Mouse (Mus musculus) heart, embryonic 16.5 days (tissue): ENCODE data around the gene Adgrd1. TPM values are rescaled to one million over a fixed set of nuclear protein-coding genes. Genes with fewer than 3 reads are reported as not detected.

Source experiments
- ATAC-seq: fragments of 200-750 bp; cut with Nextera tagmentation; replicated peaks from 2 replicates; pipeline ENCODE4 v1.8.0; 2017; ENCODE audit warnings: moderate number of reproducible peaks; ENCODE audit not compliant: insufficient read depth, low FRiP score; ENCODE audit errors: extremely low read depth
- H3K27ac ChIP-seq: fragments of 300-500 bp; sonication (generic); 2 replicates; pipeline ENCODE4 v1.5.1; 2014; ENCODE audit warnings: mild to moderate bottlenecking, low read length, control low read depth, moderate library complexity
- H3K27me3 ChIP-seq: fragments of 300-500 bp; sonication (generic); 2 replicates; pipeline ENCODE4 v1.6.1; 2014; ENCODE audit warnings: low read length, mixed read lengths; ENCODE audit not compliant: control insufficient read depth, insufficient read depth
- H3K36me3 ChIP-seq: fragments of 300-500 bp; sonication (generic); 2 replicates; pipeline ENCODE4 v1.6.1; 2014; ENCODE audit not compliant: control insufficient read depth, insufficient read depth
- H3K4me1 ChIP-seq: fragments of 300-500 bp; sonication (generic); 2 replicates; pipeline ENCODE4 v1.6.1; 2014; ENCODE audit warnings: low read length, mixed read lengths; ENCODE audit not compliant: control insufficient read depth, insufficient read depth
- H3K4me2 ChIP-seq: fragments of 300-500 bp; sonication (generic); 2 replicates; pipeline ENCODE4 v1.6.1; 2014; ENCODE audit warnings: low read depth, mild to moderate bottlenecking, control low read depth, low read length
- H3K4me3 ChIP-seq: fragments of 300-500 bp; sonication (generic); 2 replicates; pipeline ENCODE4 v1.5.1; 2014; ENCODE audit warnings: mild to moderate bottlenecking, control low read depth, low read length
- H3K9ac ChIP-seq: fragments of 300-500 bp; sonication (generic); 2 replicates; pipeline ENCODE4 v1.6.1; 2014; ENCODE audit warnings: low read length, control low read depth
- H3K9me3 ChIP-seq: fragments of 300-500 bp; sonication (generic); replicated peaks from 2 replicates; pipeline ENCODE4 v1.6.1; 2016; ENCODE audit warnings: low read length; ENCODE audit not compliant: control insufficient read depth
- WGBS: fragments of 180-500 bp; shearing (Covaris S2); extraction: QIAGEN DNeasy Blood & Tissue Kit; methylation state at CpG from one replicate; pipeline ENCODE4 v1.1.7; 2014; 5-methylcytosine and 5-hydroxymethylcytosine counted together
- polyA plus RNA-seq: library from polyadenylated mRNA; unstranded; fragments of >200 nt; fragmentation: Nextera tagmentation; extraction: Ambion mirVana; gene quantifications from 2 replicates; pipeline ENCODE4 v1.2.1, GENCODE M21; 2015

Adgrd1 gene
- polyA plus RNA-seq, 1 experiment from 2014 or later: 3.1 TPM

DNA sequence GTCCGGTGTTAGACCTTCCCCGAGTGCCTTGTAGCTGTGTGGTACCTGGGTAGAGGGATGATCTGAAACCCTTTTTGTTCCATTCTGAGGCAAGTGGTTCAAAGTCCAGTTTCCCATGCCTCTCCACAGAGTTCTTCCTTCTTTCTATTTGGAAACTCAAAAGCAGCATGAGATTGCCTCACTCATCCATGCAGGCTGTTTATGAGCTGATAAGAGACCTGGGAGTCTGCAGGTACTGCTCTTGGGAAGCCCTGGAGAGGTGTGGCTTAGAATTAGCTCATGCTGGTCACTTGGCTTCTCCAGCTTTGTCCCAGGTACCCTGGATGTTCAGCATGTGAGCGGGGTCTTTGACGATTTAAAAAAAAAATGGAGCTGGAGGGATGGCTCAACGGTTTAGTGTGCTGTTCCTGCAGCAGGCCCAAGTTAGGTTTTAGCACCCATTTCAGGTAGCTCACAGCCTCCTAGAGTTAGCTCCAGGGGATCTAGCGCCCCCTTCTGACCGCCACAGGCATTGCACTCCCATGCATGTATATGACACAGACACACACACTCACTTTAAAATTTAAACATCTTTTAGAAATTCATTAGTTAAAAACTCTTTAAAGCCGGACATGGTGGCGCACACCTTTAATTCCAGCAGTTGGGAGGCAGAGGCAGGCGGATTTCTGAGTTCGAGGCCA lies 65.0 kb downstream of the Adgrd1 start:
- no peaks in the 10 kb centered on the region for H3K36me3 ChIP-seq
- H3K27me3 ChIP-seq: no peaks in the 10 kb centered on the region
- ATAC-seq: no peak
- no peaks in the 10 kb centered on the region for H3K9me3 ChIP-seq
- WGBS: 75% methylated on average over 11 of the region's 11 CpGs
- H3K27ac ChIP-seq: no peak overlapping the region
- H3K4me3 ChIP-seq: no peak overlapping the region
- no peak overlapping the region for H3K9ac ChIP-seq
- H3K4me2 ChIP-seq: no peak overlapping the region
- peaks cover 7% of the 10 kb centered on the region for H3K4me1 ChIP-seq

GRCm38 (mm10) chr5:129163416-129163815 lies 66.9 kb downstream of the Adgrd1 start:
- Histone ChIP-seq H3K9ac (no peak overlapping the region), H3K4me1 (peaks cover 7% of the 10 kb centered on the region), H3K36me3 (no peaks in the 10 kb centered on the region), H3K4me2 (no peak overlapping the region), H3K27me3 (no peaks in the 10 kb centered on the region), H3K9me3 (no peaks in the 10 kb centered on the region), H3K4me3 (no peak overlapping the region), H3K27ac (no peak overlapping the region)
- no peak for ATAC-seq
- WGBS: 83% methylated on average over 8 of the region's 8 CpGs

DNA sequence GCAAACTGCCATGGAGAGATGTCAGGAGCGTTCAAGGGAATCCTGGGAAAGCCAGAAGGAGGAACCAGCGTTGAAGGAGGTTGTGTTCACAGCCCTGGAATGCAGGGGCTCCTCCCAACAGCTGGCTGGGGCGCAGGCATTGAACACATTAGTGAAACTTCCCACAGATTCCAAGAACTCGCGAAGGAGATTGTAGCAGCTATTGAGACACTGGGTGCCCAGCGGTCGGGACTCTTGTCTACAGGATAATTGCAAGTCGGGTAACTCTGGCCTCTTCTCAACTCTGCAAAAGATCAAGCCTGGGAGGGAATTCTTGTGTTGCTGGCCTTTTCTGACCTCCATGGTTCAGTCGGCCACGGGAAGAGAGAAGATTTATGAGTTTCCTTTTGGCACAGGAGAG lies 67.5 kb downstream of the Adgrd1 start:
- WGBS: 60% methylated on average over 10 of the region's 10 CpGs
- Histone ChIP-seq H3K4me2 (no peak overlapping the region), H3K36me3 (no peaks in the 10 kb centered on the region), H3K9ac (no peak overlapping the region), H3K27me3 (no peaks in the 10 kb centered on the region), H3K4me3 (no peak overlapping the region), H3K9me3 (no peaks in the 10 kb centered on the region), H3K4me1 (peaks cover 7% of the 10 kb centered on the region), H3K27ac (no peak overlapping the region)
- no peak for ATAC-seq

DNA sequence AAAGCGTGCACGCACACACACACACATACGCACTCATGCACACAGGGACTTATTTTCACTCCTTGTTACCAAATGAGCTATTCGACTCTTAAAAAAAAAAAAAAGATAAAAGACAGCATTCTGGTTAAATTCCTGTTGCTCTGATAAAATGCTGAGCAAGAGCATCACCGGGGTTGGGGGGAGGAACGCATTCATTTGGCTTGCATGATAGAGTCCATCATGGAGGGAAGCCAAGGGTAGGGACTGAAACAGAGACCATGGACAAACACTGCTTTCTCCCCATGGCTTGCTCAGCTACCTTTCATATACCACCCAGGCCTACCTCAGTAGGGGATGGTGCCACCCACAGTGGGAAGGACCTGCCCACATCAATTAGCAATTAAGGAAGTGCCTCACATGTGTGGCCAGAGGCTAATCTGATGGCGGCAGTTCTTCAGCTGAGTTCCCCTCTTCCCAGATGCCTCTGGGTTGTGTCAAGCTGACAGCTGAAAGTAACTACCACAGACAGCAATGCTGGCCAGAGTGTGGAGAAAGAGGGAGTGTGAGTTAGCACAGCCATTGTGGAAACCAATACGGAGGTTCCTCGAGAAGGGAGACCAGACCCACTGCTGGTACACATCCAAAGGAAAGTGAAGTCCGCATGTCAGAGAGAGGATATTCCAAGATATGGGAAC lies 68.5 kb downstream of the Adgrd1 start:
- Histone ChIP-seq H3K27ac (peak overlapping the region; percentile 32), H3K9ac (no peak overlapping the region), H3K4me3 (no peak overlapping the region), H3K36me3 (no peaks in the 10 kb centered on the region), H3K4me2 (no peak overlapping the region), H3K27me3 (no peaks in the 10 kb centered on the region), H3K9me3 (no peaks in the 10 kb centered on the region), H3K4me1 (peaks cover 7% of the 10 kb centered on the region)
- 58% methylated on average over 10 of the region's 10 CpGs for WGBS
- ATAC-seq: peak; percentile 61; the same call in 1 of the 2 replicates

GRCm38 (mm10) chr5:129165595-129165994 lies 69.0 kb downstream of the Adgrd1 start:
- H3K4me2 ChIP-seq: no peak overlapping the region
- H3K9me3 ChIP-seq: no peaks in the 10 kb centered on the region
- H3K4me1 ChIP-seq: peaks cover 7% of the 10 kb centered on the region
- no peak for ATAC-seq
- H3K27me3 ChIP-seq: no peaks in the 10 kb centered on the region
- WGBS: 54% methylated on average over 7 of the region's 7 CpGs
- H3K4me3 ChIP-seq: no peak overlapping the region
- H3K9ac ChIP-seq: no peak overlapping the region
- H3K27ac ChIP-seq: peak overlapping the region; percentile 32
- no peaks in the 10 kb centered on the region for H3K36me3 ChIP-seq

- H3K4me3 ChIP-seq: no peak overlapping the region
- no peak for ATAC-seq
- H3K36me3 ChIP-seq: no peaks in the 10 kb centered on the region
- H3K27me3 ChIP-seq: no peaks in the 10 kb centered on the region
- H3K9ac ChIP-seq: no peak overlapping the region
- H3K9me3 ChIP-seq: no peaks in the 10 kb centered on the region
- WGBS: 47% methylated on average over 5 of the region's 5 CpGs
- H3K4me2 ChIP-seq: no peak overlapping the region
- no peak overlapping the region for H3K27ac ChIP-seq
- peaks cover 7% of the 10 kb centered on the region for H3K4me1 ChIP-seq
These were observed 72.5 kb downstream of the Adgrd1 start for GRCm38 (mm10) chr5:129169090-129169489.

- Histone ChIP-seq H3K4me1 (peaks cover 7% of the 10 kb centered on the region), H3K27me3 (no peaks in the 10 kb centered on the region), H3K9me3 (no peaks in the 10 kb centered on the region), H3K36me3 (no peaks in the 10 kb centered on the region), H3K4me2 (no peak overlapping the region), H3K4me3 (no peak overlapping the region), H3K27ac (no peak overlapping the region), H3K9ac (no peak overlapping the region)
- no peak for ATAC-seq
- 34% methylated on average over 4 of the region's 4 CpGs for whole genome bisulfite sequencing
These were observed 73.0 kb downstream of the Adgrd1 start for GRCm38 (mm10) chr5:129169567-129169966.

DNA sequence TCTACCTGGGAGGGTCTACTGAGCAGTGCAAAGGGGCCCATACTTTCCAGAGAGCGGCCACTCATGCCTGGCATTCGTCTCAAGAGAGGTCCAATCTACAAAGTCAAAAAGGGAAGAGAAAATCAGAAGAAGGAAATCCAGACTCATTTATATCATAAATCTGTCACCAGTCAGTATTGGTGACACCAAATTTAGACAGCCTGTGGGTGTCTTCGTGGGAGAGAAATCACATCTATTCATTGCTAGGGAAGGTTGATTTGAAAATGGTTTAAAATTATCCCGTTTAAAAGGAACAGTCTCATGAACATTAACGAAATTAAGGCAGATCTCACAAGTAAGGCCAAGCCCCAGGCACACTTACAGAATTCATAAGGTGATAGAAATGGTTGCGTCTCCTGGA lies 76.0 kb downstream of the Adgrd1 start:
- Histone ChIP-seq H3K4me2 (no peak overlapping the region), H3K9ac (no peak overlapping the region), H3K4me1 (no peaks in the 10 kb centered on the region), H3K4me3 (no peak overlapping the region), H3K36me3 (no peaks in the 10 kb centered on the region), H3K27me3 (peaks cover 2% of the 10 kb centered on the region; the same call in 1 of the 2 replicates), H3K9me3 (no peaks in the 10 kb centered on the region), H3K27ac (no peak overlapping the region)
- no peak for ATAC-seq
- 77% methylated on average over 6 of the region's 6 CpGs for WGBS

DNA sequence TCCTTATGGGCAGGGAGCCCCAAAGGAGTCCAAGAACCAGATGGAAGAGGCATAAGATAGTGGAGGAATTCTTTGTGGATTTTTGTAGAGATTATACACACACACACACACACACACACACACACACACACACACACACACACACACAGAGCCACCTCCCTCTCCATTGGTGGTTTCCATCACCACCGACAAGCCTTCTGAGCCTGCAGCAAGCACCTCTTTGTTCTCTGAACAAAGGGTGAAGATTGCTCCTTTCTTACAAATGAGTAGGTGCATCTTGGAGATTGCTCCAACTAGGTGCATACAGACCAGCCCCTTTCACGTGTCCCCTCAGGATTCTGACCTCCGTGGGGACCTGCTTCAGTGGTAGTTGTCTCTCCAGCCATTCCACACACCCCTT lies 79.4 kb downstream of the Adgrd1 start:
- H3K27me3 ChIP-seq: peaks cover 9% of the 10 kb centered on the region; the same call in 1 of the 2 replicates
- H3K9me3 ChIP-seq: no peaks in the 10 kb centered on the region
- H3K4me3 ChIP-seq: no peak overlapping the region
- no peaks in the 10 kb centered on the region for H3K36me3 ChIP-seq
- no peak overlapping the region for H3K27ac ChIP-seq
- no peak for ATAC-seq
- no peak overlapping the region for H3K4me2 ChIP-seq
- no peak overlapping the region for H3K9ac ChIP-seq
- H3K4me1 ChIP-seq: no peaks in the 10 kb centered on the region
- WGBS: 39% methylated on average over 3 of the region's 3 CpGs
